Mouse (Mus musculus) midbrain, embryonic 16.5 days (tissue): ENCODE data around the gene Pcsk1. TPM values are rescaled to one million over a fixed set of nuclear protein-coding genes. Genes with fewer than 3 reads are reported as not detected.
A peak's percentile ranks its signal among the peaks of the same experiment; 100 is the strongest.

Source experiments
- ATAC-seq: fragments of 200-750 bp; cut with Nextera tagmentation; 2 replicates; pipeline ENCODE4 v1.8.0; 2017; ENCODE audit warnings: moderate TSS enrichment
- H3K27ac ChIP-seq: fragments of 300-500 bp; sonication (generic); 2 replicates; pipeline ENCODE4 v1.5.1; 2014; ENCODE audit warnings: mild to moderate bottlenecking, low read length, mixed read lengths
- H3K27me3 ChIP-seq: fragments of 300-500 bp; sonication (generic); 2 replicates; pipeline ENCODE4 v1.6.1; 2014; ENCODE audit warnings: low read depth, low read length, mixed read lengths; ENCODE audit not compliant: control insufficient read depth, insufficient read depth
- H3K36me3 ChIP-seq: fragments of 300-500 bp; sonication (generic); 2 replicates; pipeline ENCODE4 v1.6.1; 2014; ENCODE audit warnings: mild to moderate bottlenecking, low read length, moderate library complexity, mixed read lengths; ENCODE audit not compliant: control insufficient read depth, insufficient read depth
- H3K4me1 ChIP-seq: fragments of 300-500 bp; sonication (generic); 2 replicates; pipeline ENCODE4 v1.6.1; 2014; ENCODE audit warnings: mild to moderate bottlenecking, low read length, mixed read lengths; ENCODE audit not compliant: control insufficient read depth, insufficient read depth
- H3K4me2 ChIP-seq: fragments of 300-500 bp; sonication (generic); 2 replicates; pipeline ENCODE4 v1.6.1; 2014; ENCODE audit warnings: mild to moderate bottlenecking, low read length, mixed read lengths
- H3K4me3 ChIP-seq: fragments of 300-500 bp; sonication (generic); 2 replicates; pipeline ENCODE4 v1.5.1; 2014; ENCODE audit warnings: low read depth, mild to moderate bottlenecking, low read length, moderate library complexity, mixed read lengths
- H3K9ac ChIP-seq: fragments of 300-500 bp; sonication (generic); 2 replicates; pipeline ENCODE4 v1.6.1; 2014; ENCODE audit warnings: low read depth, low read length, mixed read lengths
- H3K9me3 ChIP-seq: fragments of 300-500 bp; sonication (generic); replicated peaks from 2 replicates; pipeline ENCODE4 v1.6.1; 2014; ENCODE audit warnings: mild to moderate bottlenecking, low read length, mixed read lengths; ENCODE audit not compliant: control insufficient read depth, poor library complexity, severe bottlenecking
- WGBS: fragments of 180-500 bp; shearing (Covaris S2); extraction: QIAGEN DNeasy Blood & Tissue Kit; methylation state at CpG from one replicate; pipeline ENCODE4 v1.1.7; 2014; 5-methylcytosine and 5-hydroxymethylcytosine counted together
- polyA plus RNA-seq: library from polyadenylated mRNA; unstranded; fragments of >200 nt; fragmentation: Nextera tagmentation; extraction: Ambion mirVana; gene quantifications from 2 replicates; pipeline ENCODE4 v1.2.1, GENCODE M21; 2015

Gene Pcsk1
- 2.7 and 4.0 TPM in 2 replicates for polyA plus RNA-seq

DNA sequence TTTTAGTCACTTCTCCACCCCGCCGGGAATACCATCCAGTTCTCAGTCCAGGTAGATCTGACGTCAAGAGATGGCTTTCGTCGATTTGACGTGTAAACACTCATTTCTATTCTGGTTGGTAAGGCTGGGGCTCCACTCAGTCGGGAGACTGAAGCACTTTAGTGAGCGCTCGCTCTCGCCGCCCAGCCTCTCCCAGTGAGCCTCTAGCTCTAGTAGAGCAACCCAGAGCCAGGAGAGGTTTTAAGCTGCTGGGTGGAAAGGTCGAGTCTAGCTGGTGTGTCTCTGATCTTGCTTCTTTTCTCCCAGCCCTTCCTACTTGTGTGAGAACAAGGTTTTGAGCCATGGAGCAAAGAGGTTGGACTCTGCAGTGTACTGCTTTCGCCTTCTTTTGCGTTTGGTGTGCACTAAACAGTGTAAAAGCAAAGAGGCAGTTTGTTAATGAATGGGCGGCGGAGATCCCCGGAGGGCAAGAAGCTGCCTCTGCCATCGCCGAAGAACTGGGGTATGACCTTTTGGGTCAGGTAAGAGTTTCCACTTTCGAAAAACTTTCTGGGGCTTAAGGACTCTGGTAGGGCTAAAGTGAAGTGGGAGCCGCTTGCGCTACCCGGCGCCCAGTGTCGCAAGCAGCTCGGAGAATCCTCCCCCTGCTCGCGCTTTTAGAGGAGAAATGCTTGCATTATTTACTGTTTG is at the start of gene Pcsk1:
Pcsk1 (plus strand) TSS at position 106 of the 690 bp plus-strand sequence.
- peak within 1 kb of the TSS; percentile 60 for H3K9ac ChIP-seq
- no peaks in the 10 kb centered on the region for H3K27me3 ChIP-seq
- H3K27ac ChIP-seq = no peak within 1 kb of the TSS
- no peaks in the 10 kb centered on the region for H3K9me3 ChIP-seq
- H3K4me1 ChIP-seq = no peaks in the 10 kb centered on the region
- ATAC-seq = peak; percentile 88
- no peaks in the 10 kb centered on the region for H3K36me3 ChIP-seq
- peak within 1 kb of the TSS; percentile 57 for H3K4me3 ChIP-seq
- peak within 1 kb of the TSS; percentile 70 for H3K4me2 ChIP-seq
- WGBS = under 1% methylated on average over 28 of the region's 28 CpGs

- no peaks in the 10 kb centered on the region for H3K9me3 ChIP-seq
- no peak overlapping the region for H3K9ac ChIP-seq
- H3K4me1 ChIP-seq = no peaks in the 10 kb centered on the region
- H3K36me3 ChIP-seq = no peaks in the 10 kb centered on the region
- no peak overlapping the region for H3K27ac ChIP-seq
- H3K27me3 ChIP-seq = no peaks in the 10 kb centered on the region
- no peak overlapping the region for H3K4me3 ChIP-seq
- no peak overlapping the region for H3K4me2 ChIP-seq
- ATAC-seq = no peak
Measured at GRCm38 (mm10) chr13:75058818-75059217, 30.8 kb upstream of the Pcsk1 start.

DNA sequence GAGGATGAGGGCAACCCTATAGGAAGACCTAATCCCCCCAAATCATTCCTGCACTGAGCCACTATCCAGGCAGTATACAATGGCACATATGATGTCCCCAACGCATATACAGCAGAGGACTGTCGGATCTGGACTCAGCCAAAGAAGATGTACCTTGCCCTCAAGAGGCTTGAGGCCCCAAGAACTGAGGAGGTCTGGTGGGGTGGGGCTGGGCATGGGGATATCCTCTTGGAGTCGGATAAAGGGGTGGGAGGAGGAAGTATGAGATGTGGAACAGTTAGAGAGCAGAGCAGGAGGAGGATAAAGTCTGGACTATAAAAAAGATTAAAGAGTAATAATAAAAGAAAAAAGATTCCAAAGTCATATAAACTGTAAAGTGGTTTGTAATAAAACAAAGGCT is 25.7 kb upstream of the Pcsk1 start:
- Histone ChIP-seq H3K9me3 (no peaks in the 10 kb centered on the region), H3K4me2 (no peak overlapping the region), H3K9ac (no peak overlapping the region), H3K36me3 (no peaks in the 10 kb centered on the region), H3K4me3 (no peak overlapping the region), H3K27ac (no peak overlapping the region), H3K4me1 (no peaks in the 10 kb centered on the region), H3K27me3 (no peaks in the 10 kb centered on the region)
- no peak for ATAC-seq
- WGBS = 84% methylated on average over 3 of the region's 3 CpGs

- Histone ChIP-seq H3K4me2 (no peak overlapping the region), H3K27ac (no peak overlapping the region), H3K36me3 (no peaks in the 10 kb centered on the region), H3K4me1 (no peaks in the 10 kb centered on the region), H3K27me3 (no peaks in the 10 kb centered on the region), H3K9me3 (no peaks in the 10 kb centered on the region), H3K4me3 (no peak overlapping the region), H3K9ac (no peak overlapping the region)
- ATAC-seq = no peak
- whole genome bisulfite sequencing = 17% methylated on average over 6 of the region's 6 CpGs
Measured at GRCm38 (mm10) chr13:75088597-75088996, 1.0 kb upstream of the Pcsk1 start.

DNA sequence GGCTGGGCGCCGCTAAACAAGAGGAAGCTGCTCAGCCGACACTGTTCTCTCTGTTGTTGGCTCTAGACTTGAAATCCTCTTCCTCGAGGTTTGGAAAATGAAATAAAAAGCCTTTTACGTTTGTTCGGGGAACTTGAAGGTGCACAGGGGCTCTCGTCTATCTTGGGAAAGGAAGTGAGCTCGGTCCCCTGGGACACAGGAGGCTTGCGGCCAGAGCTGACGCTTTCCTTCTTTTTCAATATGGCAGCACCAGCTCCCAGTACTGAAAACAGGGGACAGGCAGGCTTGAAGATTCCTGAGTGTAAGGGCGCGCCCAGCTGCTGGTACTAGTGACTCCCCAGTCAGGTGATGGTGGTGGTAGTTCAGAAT is 769 bp downstream of the Pcsk1 start:
- no peaks in the 10 kb centered on the region for H3K9me3 ChIP-seq
- no peak overlapping the region for H3K27ac ChIP-seq
- WGBS = 1% methylated on average over 12 of the region's 12 CpGs
- peak overlapping the region; percentile 57 for H3K4me3 ChIP-seq
- H3K36me3 ChIP-seq = no peaks in the 10 kb centered on the region
- H3K27me3 ChIP-seq = no peaks in the 10 kb centered on the region
- H3K4me1 ChIP-seq = no peaks in the 10 kb centered on the region
- peak overlapping the region; percentile 60 for H3K9ac ChIP-seq
- peak overlapping the region; percentile 70 for H3K4me2 ChIP-seq
- ATAC-seq = peak; percentile 76

GRCm38 (mm10) chr13:75091071-75091470 is 1.4 kb downstream of the Pcsk1 start:
- Histone ChIP-seq H3K9ac (no peak overlapping the region), H3K4me2 (peak overlapping the region; percentile 70), H3K9me3 (no peaks in the 10 kb centered on the region), H3K27ac (no peak overlapping the region), H3K36me3 (no peaks in the 10 kb centered on the region), H3K27me3 (no peaks in the 10 kb centered on the region), H3K4me3 (peak overlapping the region; percentile 57; the same call in 1 of the 2 replicates), H3K4me1 (no peaks in the 10 kb centered on the region)
- no peak for ATAC-seq
- WGBS = 66% methylated on average over 5 of the region's 5 CpGs

DNA sequence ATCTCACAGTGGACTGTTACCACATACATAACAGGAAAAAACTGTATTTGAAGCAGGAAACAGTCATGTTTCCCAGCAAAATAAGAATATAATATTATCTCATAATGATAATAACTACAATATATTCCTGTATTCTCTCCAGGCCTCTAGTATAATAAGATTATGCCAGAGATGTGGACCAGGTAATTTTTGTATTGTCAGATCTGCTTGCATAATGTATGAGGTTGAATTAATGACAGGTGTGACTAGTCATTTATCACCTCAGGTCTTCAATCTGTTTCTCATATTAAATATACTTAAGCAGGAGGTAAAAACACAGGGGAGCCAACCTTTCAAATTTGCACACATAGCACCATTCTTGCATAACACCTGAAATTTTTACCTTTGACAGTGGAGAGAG is 5.9 kb downstream of the Pcsk1 start:
- Histone ChIP-seq H3K4me1 (no peaks in the 10 kb centered on the region), H3K4me2 (no peak overlapping the region), H3K27ac (no peak overlapping the region), H3K27me3 (no peaks in the 10 kb centered on the region), H3K9me3 (no peaks in the 10 kb centered on the region), H3K9ac (no peak overlapping the region), H3K36me3 (no peaks in the 10 kb centered on the region), H3K4me3 (no peak overlapping the region)
- ATAC-seq = peak; percentile 36; the same call in 1 of the 2 replicates

GRCm38 (mm10) chr13:75113114-75113513 is 23.5 kb downstream of the Pcsk1 start:
- H3K9me3 ChIP-seq = no peaks in the 10 kb centered on the region
- H3K9ac ChIP-seq = no peak overlapping the region
- no peaks in the 10 kb centered on the region for H3K27me3 ChIP-seq
- H3K4me3 ChIP-seq = no peak overlapping the region
- WGBS = 43% methylated on average over 2 of the region's 2 CpGs
- H3K27ac ChIP-seq = no peak overlapping the region
- no peaks in the 10 kb centered on the region for H3K36me3 ChIP-seq
- H3K4me2 ChIP-seq = no peak overlapping the region
- no peaks in the 10 kb centered on the region for H3K4me1 ChIP-seq
- ATAC-seq = no peak

DNA sequence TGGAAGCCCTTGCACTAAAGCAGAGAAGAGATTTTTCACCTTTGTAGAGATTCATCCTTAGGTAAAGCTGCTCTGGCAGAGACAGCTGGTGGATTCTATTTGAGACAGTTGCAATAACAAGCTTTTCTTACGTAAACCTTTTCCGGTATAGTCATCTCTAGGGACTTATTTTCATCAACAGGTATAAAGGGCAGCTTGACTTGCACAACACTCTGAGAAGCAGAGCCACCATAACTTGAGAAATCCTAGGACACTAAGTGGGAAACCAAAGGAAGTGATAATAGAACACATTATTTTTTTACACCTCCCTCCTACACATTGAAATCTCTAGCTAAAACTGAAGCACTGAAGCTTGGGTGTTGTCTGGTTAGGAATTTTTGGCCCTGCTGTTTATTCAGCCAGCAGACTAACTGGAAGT is 24.4 kb downstream of the Pcsk1 start:
- Histone ChIP-seq H3K9ac (no peak overlapping the region), H3K27ac (no peak overlapping the region), H3K4me1 (no peaks in the 10 kb centered on the region), H3K27me3 (no peaks in the 10 kb centered on the region), H3K36me3 (no peaks in the 10 kb centered on the region), H3K4me3 (no peak overlapping the region), H3K4me2 (no peak overlapping the region), H3K9me3 (no peaks in the 10 kb centered on the region)
- ATAC-seq = no peak
- WGBS = 88% methylated on average over 2 of the region's 2 CpGs
